Mouse (Mus musculus) adrenal gland, postnatal 4 days (tissue): ENCODE results near the gene B3gat3. TPM values are rescaled to one million over a fixed set of nuclear protein-coding genes. Genes with fewer than 3 reads are reported as not detected.
"Not testable (repeated sequence)": the region's sequence is repeated elsewhere in the genome, so short reads cannot be mapped to it uniquely, and the experiment has no call there.

Experiments
- DNase-seq, 2 experiments: peaks; one replicate each; pipeline ENCODE4 v3.0.0; 2021 to 2022; ENCODE audit warnings: low spot score in 2 of 2, mixed read lengths in 2 of 2
- long read RNA-seq, 2 experiments: library from polyadenylated mRNA; stranded (forward); transcript quantifications; one replicate each; pipeline ENCODE4 v2.0.0; 2021
- total RNA-seq, 2 experiments: library from RNA; stranded (reverse); gene quantifications; 2 replicates each; pipeline ENCODE4 v1.2.3; 2021

B3gat3 gene
- 10 to 100 TPM; 56.2 to 56.8 TPM for total RNA-seq
- long read RNA-seq, experiment 1, transcript B3gat3-203 (5 exons, 909 nt): minor isoform, 5 of 67 reads
- long read RNA-seq, experiment 1, transcript B3gat3-201 (5 exons, 1,603 nt): major isoform, 44 of 67 reads
- long read RNA-seq, experiment 1, partial matches to known transcripts: 7 of 67 reads
- long read RNA-seq, experiment 1, other reads (novel, unspliced or antisense): 11 of 67 reads
- long read RNA-seq, experiment 2, transcript B3gat3-201 (5 exons, 1,603 nt): major isoform, 48 of 67 reads
- long read RNA-seq, experiment 2, partial matches to known transcripts: 10 of 67 reads
- long read RNA-seq, experiment 2, other reads (novel, unspliced or antisense): 4 of 67 reads

DNA sequence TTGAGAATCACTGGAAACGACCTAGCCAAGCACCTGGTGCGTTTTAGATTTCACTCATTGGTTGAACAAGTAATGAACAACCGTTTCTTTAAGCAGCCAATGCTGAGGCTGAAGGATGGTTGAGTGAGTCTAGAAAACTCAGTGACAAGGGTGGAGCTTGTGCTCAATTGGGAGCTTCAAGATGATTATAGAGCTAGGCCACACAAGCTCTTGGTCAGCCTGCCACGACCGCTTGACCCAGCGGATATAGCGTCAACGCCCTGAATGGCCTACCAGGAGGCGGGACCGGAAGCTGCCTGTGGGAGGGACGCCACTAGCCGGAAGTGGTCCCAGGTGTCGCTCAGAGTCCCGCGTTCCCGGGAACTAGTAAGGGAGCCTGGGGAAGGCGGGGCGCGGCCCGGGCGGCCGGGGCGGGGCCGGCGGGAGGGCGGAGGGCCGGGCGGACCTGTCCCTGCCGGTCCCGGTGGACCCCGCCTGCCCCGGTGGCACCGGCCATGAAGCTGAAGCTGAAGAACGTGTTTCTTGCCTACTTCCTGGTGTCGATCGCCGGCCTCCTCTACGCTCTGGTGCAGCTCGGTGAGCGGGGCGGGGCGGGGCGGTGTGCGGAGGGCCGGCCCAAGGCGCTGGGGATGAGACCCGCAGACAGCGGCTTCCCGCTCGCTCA lies at the start of gene B3gat3:
Gene B3gat3, plus strand, starts transcription at position 302 of the 664 bp plus-strand sequence.
- peak; percentile 82 to 89 for DNase-seq

DNA sequence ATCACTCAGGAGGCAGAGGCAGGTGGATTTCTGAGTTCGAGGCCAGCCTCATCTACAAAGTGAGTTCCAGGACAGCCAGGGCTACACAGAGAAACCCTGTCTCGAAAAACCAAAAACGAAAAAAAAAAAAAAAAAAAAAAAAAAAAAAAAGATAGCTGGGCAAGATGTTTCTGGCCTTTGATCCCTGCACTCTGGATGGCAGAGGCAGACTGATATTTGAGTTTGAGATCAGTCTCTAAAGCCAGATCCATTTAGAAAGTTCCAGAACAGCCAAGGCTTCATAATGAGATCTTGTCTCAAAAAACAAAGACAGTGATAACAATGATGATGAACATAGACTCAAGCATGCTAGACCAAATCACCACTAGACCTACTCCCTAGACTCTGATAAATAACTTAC lies 49.8 kb upstream of the B3gat3 start:
- not testable (repeated sequence) for DNase-seq

DNA sequence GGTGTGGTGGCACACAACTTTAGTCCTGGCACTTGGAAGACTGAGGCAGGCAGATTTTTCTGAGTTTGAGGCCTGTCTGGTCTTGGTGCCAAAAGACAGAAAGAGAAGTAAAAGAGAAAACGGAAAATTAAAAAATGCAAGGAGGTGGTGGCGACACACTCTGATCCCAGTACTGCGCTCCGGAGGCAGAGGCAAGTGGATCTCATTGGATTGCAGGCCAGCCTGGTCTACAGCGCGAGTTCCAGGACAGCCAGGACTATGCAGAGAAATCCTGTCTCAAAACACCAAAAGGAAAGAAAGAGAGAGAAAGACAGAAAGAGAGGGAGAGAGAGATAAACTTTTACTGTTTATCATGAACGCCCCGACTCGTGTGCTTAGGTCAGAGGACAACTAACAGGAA lies 49.3 kb upstream of the B3gat3 start:
- DNase-seq: no peak

GRCm38 (mm10) chr19:8871267-8872186 lies 48.6 kb upstream of the B3gat3 start, which contains the start of gene Ubxn1:
Ubxn1 (plus strand) TSS chr19:8871496.
- DNase-seq: peak; percentile 80 to 97

DNA sequence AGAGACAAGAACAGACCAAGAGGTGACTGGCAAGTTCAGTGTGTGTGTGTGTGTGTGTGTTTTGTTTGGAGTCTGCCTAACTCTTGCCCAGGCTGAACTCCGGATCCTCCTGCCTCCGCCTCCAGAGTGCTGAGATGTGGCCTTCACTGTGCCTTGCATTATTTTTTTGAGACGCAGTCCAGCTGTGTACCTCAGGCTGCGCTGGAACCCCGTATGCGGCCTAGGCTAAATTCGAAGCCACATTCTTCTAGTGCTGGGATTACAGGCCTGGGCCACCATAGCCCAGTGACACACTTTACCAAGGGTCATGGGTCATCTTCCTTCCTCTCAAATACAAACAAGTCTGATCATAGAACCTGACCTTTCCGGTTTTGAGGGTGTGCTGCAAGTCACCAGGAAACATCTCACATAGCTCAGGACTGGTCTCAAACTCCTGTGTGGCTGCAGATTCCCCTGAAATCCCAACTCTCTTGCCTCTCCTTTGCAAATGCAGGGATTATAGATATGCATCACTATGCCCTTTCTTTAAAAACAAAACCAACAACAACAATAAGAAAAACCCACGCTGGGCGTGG lies 47.8 kb upstream of the B3gat3 start:
- no peak for DNase-seq

- no peak for DNase-seq
These were observed 45.1 kb upstream of the B3gat3 start for GRCm38 (mm10) chr19:8875031-8875430.

DNA sequence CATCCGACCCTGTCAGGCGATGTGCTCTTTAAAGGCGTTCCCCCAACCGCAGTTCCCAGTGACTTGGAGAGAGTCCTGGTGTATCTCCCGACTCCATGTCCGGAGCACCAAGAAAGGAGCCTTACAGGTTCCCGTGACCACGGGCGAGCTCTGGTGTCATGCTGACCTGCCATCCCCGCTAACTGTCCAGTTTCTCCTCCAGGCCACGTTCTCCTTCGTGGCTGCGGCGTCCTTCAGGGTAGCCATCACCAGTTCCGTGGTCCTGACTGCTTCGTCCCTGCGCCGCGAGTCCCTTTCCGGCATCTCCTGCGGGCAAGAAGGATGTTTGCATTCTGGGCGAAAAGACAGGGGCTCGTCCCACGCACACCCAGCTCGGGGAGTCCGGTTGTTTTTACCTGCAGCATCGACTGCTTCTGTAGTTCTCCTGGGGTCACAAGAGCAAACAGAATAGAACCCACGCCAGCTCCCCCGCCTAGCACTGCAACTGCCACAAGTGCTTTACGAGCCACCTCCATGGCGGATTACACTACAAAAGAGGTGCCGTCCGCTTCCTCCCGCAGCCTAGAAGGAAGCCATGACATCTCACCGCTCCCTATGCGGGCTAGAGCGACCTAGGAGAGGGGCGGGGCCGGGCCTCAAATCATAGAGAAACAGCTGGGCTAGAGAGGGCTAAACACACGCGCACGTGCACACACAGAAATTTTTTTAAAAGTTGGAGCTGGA lies 39.7 kb upstream of the B3gat3 start, which contains the start of gene Uqcc3:
Gene Uqcc3, minus strand, starts transcription at position 613 of the 723 bp plus-strand sequence.
- DNase-seq: peak; percentile 72 to 83

DNA sequence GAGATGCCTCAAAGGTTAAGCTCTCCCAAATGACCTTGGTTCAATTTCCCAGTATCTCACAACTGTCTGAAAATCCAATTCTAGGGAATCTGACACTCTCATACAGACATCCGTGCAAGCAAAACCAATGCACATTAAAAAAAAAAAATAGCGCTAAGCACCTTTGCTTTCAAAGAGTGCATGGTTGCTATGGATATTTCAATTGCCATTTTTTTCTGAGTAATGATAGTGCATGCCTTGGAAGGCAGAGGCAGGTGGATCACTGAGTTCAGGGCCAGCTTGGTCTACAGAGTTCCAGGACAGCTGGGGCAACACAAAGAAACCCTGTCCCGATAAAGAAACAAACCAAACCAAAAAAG lies 39.2 kb upstream of the B3gat3 start:
- DNase-seq: no peak

- no peak for DNase-seq
These were observed 36.6 kb upstream of the B3gat3 start, which contains the start of the genes Lbhd1 and Gm49403 for GRCm38 (mm10) chr19:8883616-8884015. Lbhd1 (plus strand) TSS chr19:8883732. Gm49403 (plus strand) TSS chr19:8883930.

DNA sequence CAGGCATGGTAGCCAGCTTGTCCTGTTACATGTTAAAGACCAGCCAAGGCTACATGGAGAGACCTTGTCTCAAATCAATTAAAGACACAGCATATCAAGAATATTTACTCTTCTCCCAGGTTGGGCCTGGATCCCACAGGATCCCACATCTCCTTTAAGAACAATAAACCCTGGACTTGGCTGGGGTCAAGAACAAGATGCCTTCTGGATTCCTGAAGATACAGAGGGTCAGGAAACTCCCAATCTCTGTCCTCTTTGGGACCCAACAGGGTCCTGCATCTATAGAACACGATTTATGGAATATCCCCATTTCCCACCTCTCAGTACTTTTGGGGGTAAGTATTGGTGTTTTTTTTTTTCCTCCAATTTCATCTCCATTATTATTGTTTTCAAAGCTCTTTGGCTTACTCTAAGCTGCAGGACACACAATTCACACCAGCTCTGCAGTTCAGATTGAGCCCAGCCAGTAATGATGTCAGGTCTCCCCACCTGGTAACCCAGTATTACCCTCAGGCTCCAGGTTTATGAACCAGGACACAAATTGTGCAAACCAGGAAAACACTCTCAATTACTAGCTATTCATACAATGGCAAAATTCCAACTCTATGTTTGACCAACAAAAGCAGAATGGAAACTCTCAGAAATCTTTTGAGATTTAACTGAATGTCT lies 33.1 kb upstream of the B3gat3 start:
- DNase-seq: no peak

GRCm38 (mm10) chr19:8887585-8888463 lies 32.4 kb upstream of the B3gat3 start:
- no peak for DNase-seq

DNA sequence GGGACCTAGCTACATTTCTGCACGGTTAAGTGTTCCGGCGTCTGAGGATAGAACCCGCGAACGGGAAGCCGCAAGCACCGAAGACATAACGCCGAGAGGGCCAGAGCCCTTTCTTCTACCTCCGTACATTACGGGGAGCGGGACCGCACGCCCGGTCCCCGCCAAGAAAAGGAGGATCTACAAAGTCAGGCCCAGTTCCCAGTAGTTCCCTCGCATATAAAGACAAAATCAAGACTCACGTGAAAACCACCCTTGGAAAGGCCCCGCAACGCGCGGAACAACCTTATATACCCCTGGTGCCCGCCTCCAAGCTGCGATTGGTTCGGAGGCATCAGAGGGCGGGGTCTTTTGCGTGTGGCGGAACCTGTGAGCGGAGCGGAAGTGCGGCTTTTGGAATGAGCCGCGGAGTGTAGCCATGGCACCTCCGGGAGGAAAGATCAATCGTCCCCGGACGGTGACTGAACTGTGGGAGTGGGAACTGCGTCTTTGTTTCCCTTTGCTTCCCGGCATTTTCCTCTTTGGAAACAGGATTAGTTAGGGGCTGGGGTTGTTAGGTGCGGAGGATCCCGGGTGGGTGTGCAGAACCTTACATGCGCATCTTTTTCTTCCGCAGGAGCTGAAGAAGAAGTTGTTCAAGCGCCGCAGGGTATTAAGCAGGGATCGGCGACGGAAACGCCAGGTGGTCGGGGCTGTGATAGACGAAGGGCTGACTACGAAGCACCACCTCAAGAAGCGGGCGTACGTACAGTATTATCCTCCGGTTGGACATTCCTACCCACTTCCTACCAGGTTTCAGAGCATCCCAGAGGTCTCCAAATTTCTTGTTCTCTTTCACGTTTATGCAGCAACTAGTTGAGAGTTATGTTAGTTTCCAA lies 31.4 kb upstream of the B3gat3 start, which contains the start of the genes 1810009A15Rik and Gm49416:
Gene 1810009A15Rik, plus strand, starts transcription at position 343 of the 875 bp plus-strand sequence.
Gene Gm49416, plus strand, starts transcription at position 416 of the 875 bp plus-strand sequence.
- peak; percentile 78 to 91 for DNase-seq

- DNase-seq: peak; percentile 65 to 74
These were observed 27.1 kb upstream of the B3gat3 start, which contains the start of gene Ints5 for GRCm38 (mm10) chr19:8892829-8893766. Ints5 (plus strand) TSS chr19:8893005.

DNA sequence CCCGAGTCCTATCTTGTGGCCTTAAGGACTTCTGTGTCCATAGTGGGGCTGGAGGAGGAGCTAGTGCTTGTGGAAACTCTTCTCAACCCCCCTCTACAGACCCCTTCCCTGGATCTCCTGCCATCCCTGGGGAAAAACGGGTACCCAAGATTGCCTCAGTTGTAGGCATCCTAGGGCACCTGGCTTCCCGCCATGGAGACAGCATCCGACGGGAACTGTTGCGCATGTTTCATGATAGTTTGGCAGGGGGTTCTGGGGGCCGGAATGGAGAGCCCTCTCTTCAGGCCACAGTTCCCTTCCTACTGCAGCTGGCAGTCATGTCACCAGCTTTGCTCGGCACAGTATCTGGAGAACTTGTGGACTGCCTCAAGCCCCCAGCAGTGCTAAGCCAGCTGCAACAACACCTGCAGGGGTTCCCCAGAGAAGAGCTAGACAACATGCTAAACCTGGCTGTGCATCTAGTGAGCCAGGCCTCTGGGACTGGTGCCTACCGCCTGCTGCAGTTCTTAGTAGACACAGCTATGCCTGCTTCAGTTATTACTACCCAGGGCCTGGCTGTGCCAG lies 24.7 kb upstream of the B3gat3 start:
- DNase-seq: no peak

GRCm38 (mm10) chr19:8896231-8896630 lies 23.9 kb upstream of the B3gat3 start:
- DNase-seq: not testable (repeated sequence)
